Mouse (Mus musculus): ENCODE results near the gene Baz1b. TPM values are rescaled to one million over a fixed set of nuclear protein-coding genes. Genes with fewer than 3 reads are reported as not detected.

Baz1b gene
- polyA plus RNA-seq, 1 experiment from 2014 or later, result 42.9 TPM

GRCm38 (mm10) chr5:135181776-135182175 lies 5.3 kb upstream of the Baz1b start:
- WGBS, result 70% methylated on average over 6 of the region's 6 CpGs
- no peak for ATAC-seq (replicated peaks)
- Histone ChIP-seq H3K4me1 (peaks cover 3% of the 10 kb centered on the region; the same call in 1 of the 2 replicates), H3K4me3 (no peak overlapping the region), H3K9me3 (no peaks in the 10 kb centered on the region), H3K27me3 (no peaks in the 10 kb centered on the region), H3K4me2 (replicated peaks) (no peak overlapping the region), H3K9ac (replicated peaks) (no peak overlapping the region), H3K36me3 (peaks cover 57% of the 10 kb centered on the region), H3K27ac (replicated peaks) (no peak overlapping the region)

GRCm38 (mm10) chr5:135183131-135183861 lies 3.8 kb upstream of the Baz1b start:
- Histone ChIP-seq H3K27ac (replicated peaks) (no peak overlapping the region), H3K9me3 (no peaks in the 10 kb centered on the region), H3K4me1 (peaks cover 6% of the 10 kb centered on the region), H3K4me3 (no peak overlapping the region), H3K36me3 (peaks cover 43% of the 10 kb centered on the region), H3K4me2 (replicated peaks) (no peak overlapping the region), H3K27me3 (no peaks in the 10 kb centered on the region), H3K9ac (replicated peaks) (no peak overlapping the region)
- ATAC-seq (replicated peaks), result no peak
- 57% methylated on average over 8 of the region's 8 CpGs for WGBS

GRCm38 (mm10) chr5:135185016-135185415 lies 2.0 kb upstream of the Baz1b start:
- H3K9me3 ChIP-seq, result no peaks in the 10 kb centered on the region
- H3K4me2 ChIP-seq (replicated peaks), result no peak overlapping the region
- 94% methylated on average over 3 of the region's 3 CpGs for WGBS
- no peaks in the 10 kb centered on the region for H3K27me3 ChIP-seq
- H3K4me3 ChIP-seq, result no peak overlapping the region
- no peak overlapping the region for H3K27ac ChIP-seq (replicated peaks)
- peaks cover 28% of the 10 kb centered on the region for H3K36me3 ChIP-seq
- no peak for ATAC-seq (replicated peaks)
- H3K9ac ChIP-seq (replicated peaks), result no peak overlapping the region
- H3K4me1 ChIP-seq, result peaks cover 23% of the 10 kb centered on the region

- peaks cover 22% of the 10 kb centered on the region for H3K36me3 ChIP-seq
- no peak for ATAC-seq (replicated peaks)
- H3K9ac ChIP-seq (replicated peaks), result no peak overlapping the region
- no peaks in the 10 kb centered on the region for H3K27me3 ChIP-seq
- H3K4me3 ChIP-seq, result no peak overlapping the region
- no peak overlapping the region for H3K27ac ChIP-seq (replicated peaks)
- no peak overlapping the region for H3K4me2 ChIP-seq (replicated peaks)
- H3K4me1 ChIP-seq, result peaks cover 29% of the 10 kb centered on the region
- 36% methylated on average over 3 of the region's 3 CpGs for WGBS
- no peaks in the 10 kb centered on the region for H3K9me3 ChIP-seq
These were observed 1.5 kb upstream of the Baz1b start for GRCm38 (mm10) chr5:135185596-135185995.

GRCm38 (mm10) chr5:135186231-135186620 lies 838 bp upstream of the Baz1b start:
- Histone ChIP-seq H3K27ac (replicated peaks) (peak overlapping the region; percentile 96), H3K4me1 (peaks cover 32% of the 10 kb centered on the region), H3K9ac (replicated peaks) (peak overlapping the region; percentile 91), H3K9me3 (no peaks in the 10 kb centered on the region), H3K4me3 (peak overlapping the region; percentile 75), H3K4me2 (replicated peaks) (peak overlapping the region; percentile 84), H3K36me3 (peaks cover 16% of the 10 kb centered on the region), H3K27me3 (no peaks in the 10 kb centered on the region)
- ATAC-seq (replicated peaks), result 0 out of 2 replicates have a peak, but pooled peaks have one; percentile 2
- WGBS, result 21% methylated on average over 10 of the region's 10 CpGs

- WGBS, result under 1% methylated on average over 100 of the region's 102 CpGs
- Histone ChIP-seq H3K4me2 (replicated peaks) (peak overlapping the region; percentile 84), H3K27me3 (no peaks in the 10 kb centered on the region), H3K27ac (replicated peaks) (peak overlapping the region; percentile 96), H3K4me1 (peaks cover 43% of the 10 kb centered on the region), H3K4me3 (peak overlapping the region; percentile 75), H3K9me3 (no peaks in the 10 kb centered on the region), H3K36me3 (peaks cover 7% of the 10 kb centered on the region), H3K9ac (replicated peaks) (peak overlapping the region; percentile 91)
- ATAC-seq (replicated peaks), result peak; percentile 69
These were observed 517 bp downstream of the Baz1b start for GRCm38 (mm10) chr5:135187349-135188213.

- H3K9ac ChIP-seq (replicated peaks), result peak overlapping the region; percentile 91
- peaks cover 4% of the 10 kb centered on the region for H3K36me3 ChIP-seq
- peak overlapping the region; percentile 96; the same call in 1 of the 2 replicates for H3K27ac ChIP-seq (replicated peaks)
- no peaks in the 10 kb centered on the region for H3K27me3 ChIP-seq
- WGBS, result 1% methylated on average over 8 of the region's 8 CpGs
- H3K4me3 ChIP-seq, result peak overlapping the region; percentile 75
- no peak for ATAC-seq (replicated peaks)
- H3K4me1 ChIP-seq, result peaks cover 50% of the 10 kb centered on the region
- peak overlapping the region; percentile 84 for H3K4me2 ChIP-seq (replicated peaks)
- no peaks in the 10 kb centered on the region for H3K9me3 ChIP-seq
These were observed 1.1 kb downstream of the Baz1b start for GRCm38 (mm10) chr5:135188214-135188554.

- WGBS, result 84% methylated on average over 2 of the region's 2 CpGs
- peaks cover 4% of the 10 kb centered on the region; the same call in 1 of the 2 replicates for H3K36me3 ChIP-seq
- H3K4me1 ChIP-seq, result peaks cover 54% of the 10 kb centered on the region
- no peak overlapping the region for H3K27ac ChIP-seq (replicated peaks)
- peak overlapping the region; percentile 75 for H3K4me3 ChIP-seq
- peak overlapping the region; percentile 84 for H3K4me2 ChIP-seq (replicated peaks)
- H3K9ac ChIP-seq (replicated peaks), result peak overlapping the region; percentile 91
- no peaks in the 10 kb centered on the region for H3K9me3 ChIP-seq
- H3K27me3 ChIP-seq, result no peaks in the 10 kb centered on the region
- no peak for ATAC-seq (replicated peaks)
These were observed 2.4 kb downstream of the Baz1b start for GRCm38 (mm10) chr5:135189281-135190022.

- Histone ChIP-seq H3K4me1 (peaks cover 56% of the 10 kb centered on the region), H3K4me2 (replicated peaks) (no peak overlapping the region), H3K9ac (replicated peaks) (no peak overlapping the region), H3K4me3 (no peak overlapping the region), H3K27ac (replicated peaks) (no peak overlapping the region), H3K36me3 (0 out of 2 replicates have a peak, but pooled peaks cover 4% of the 10 kb centered on the region), H3K27me3 (no peaks in the 10 kb centered on the region), H3K9me3 (no peaks in the 10 kb centered on the region)
- ATAC-seq (replicated peaks), result no peak
- WGBS, result 28% methylated on average over 2 of the region's 2 CpGs
These were observed 4.6 kb downstream of the Baz1b start for GRCm38 (mm10) chr5:135191620-135192019.

- Histone ChIP-seq H3K9ac (replicated peaks) (no peak overlapping the region), H3K27ac (replicated peaks) (no peak overlapping the region), H3K4me2 (replicated peaks) (no peak overlapping the region), H3K4me3 (no peak overlapping the region), H3K9me3 (no peaks in the 10 kb centered on the region), H3K4me1 (peaks cover 56% of the 10 kb centered on the region), H3K36me3 (0 out of 2 replicates have a peak, but pooled peaks cover 4% of the 10 kb centered on the region), H3K27me3 (no peaks in the 10 kb centered on the region)
- 94% methylated on average over 1 of the region's 1 CpGs for WGBS
- ATAC-seq (replicated peaks), result no peak
These were observed 5.4 kb downstream of the Baz1b start for GRCm38 (mm10) chr5:135192431-135192830.

- H3K27me3 ChIP-seq, result no peaks in the 10 kb centered on the region
- no peak overlapping the region for H3K9ac ChIP-seq (replicated peaks)
- no peak overlapping the region for H3K4me2 ChIP-seq (replicated peaks)
- peaks cover 25% of the 10 kb centered on the region for H3K36me3 ChIP-seq
- no peak overlapping the region for H3K4me3 ChIP-seq
- H3K4me1 ChIP-seq, result peaks cover 27% of the 10 kb centered on the region
- no peaks in the 10 kb centered on the region for H3K9me3 ChIP-seq
- no peak for ATAC-seq (replicated peaks)
- WGBS, result 82% methylated on average over 6 of the region's 6 CpGs
- H3K27ac ChIP-seq (replicated peaks), result no peak overlapping the region
These were observed 9.3 kb downstream of the Baz1b start for GRCm38 (mm10) chr5:135196367-135196766.

GRCm38 (mm10) chr5:135202763-135203162 lies 15.7 kb downstream of the Baz1b start:
- no peaks in the 10 kb centered on the region for H3K4me1 ChIP-seq
- ATAC-seq (replicated peaks), result no peak
- no peak overlapping the region for H3K27ac ChIP-seq (replicated peaks)
- H3K27me3 ChIP-seq, result no peaks in the 10 kb centered on the region
- no peaks in the 10 kb centered on the region for H3K9me3 ChIP-seq
- H3K36me3 ChIP-seq, result peaks cover 54% of the 10 kb centered on the region
- H3K9ac ChIP-seq (replicated peaks), result no peak overlapping the region
- H3K4me2 ChIP-seq (replicated peaks), result no peak overlapping the region
- no peak overlapping the region for H3K4me3 ChIP-seq
- 84% methylated on average over 3 of the region's 3 CpGs for WGBS
